Mouse (Mus musculus) spleen, adult 2 months (tissue): ENCODE data around the gene Cldn19.

Source experiments
- CTCF ChIP-seq: fragments of 200-500 bp; IDR thresholded peaks from 2 replicates; pipeline ENCODE4 v1.5.1; 2011; ENCODE audit warnings: mild to moderate bottlenecking, inconsistent platforms; ENCODE audit not compliant: insufficient read depth, insufficient read length, insufficient replicate concordance; ENCODE audit errors: extremely low read depth
- POLR2A ChIP-seq: fragments of 200-500 bp; IDR thresholded peaks from 2 replicates; pipeline ENCODE4 v1.6.1; 2011; ENCODE audit warnings: low read depth, low read length, inconsistent platforms

- no peak for TF ChIP-seq POLR2A
- TF ChIP-seq CTCF = no peak
Measured at GRCm38 (mm10) chr4:119275726-119276125, 20.5 kb downstream of the Cldn19 start.
